Mouse (Mus musculus): ENCODE data around the gene Rere.

DNA sequence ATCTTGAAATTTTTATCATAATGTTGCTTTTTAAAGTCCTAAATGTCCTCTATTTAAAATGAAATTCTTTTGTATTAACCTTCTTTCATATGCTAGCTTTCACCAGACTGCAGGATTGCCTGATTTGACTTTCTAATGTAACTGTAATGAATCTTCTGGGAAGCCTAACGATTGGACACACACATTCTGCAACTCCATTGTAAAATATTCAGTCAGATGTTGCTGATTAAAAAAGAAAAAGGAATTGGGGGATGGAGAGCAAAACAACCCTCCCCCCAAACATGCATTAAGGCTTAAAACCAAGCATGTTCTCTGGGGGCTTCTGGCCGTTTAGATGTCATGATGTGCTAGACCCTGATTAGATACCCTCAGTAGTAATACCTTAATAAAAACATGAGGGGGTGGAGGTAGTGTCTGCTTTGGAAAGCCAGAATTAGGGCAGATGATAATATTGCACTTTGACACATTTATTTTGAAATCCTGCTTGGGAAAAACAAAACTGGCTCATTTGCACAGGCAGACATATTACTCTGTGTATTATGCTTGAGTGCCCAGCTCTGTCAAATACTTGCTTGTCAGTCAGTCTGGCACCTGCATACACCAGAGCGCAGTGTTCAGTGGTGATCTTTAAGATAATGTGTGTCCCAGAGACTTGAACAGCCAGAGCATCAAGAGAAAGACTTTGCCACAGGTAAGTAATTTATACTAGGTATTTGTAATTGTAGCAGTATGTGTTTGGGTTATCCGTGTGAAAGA lies 52.7 kb downstream of the Rere start:
- TF ChIP-seq HCFC1 (IDR thresholded peaks at IDR 0.05; ENCODE audit: borderline replicate concordance, insufficient read depth, low read length) (no peak), MAFK (IDR thresholded peaks at IDR 0.05; ENCODE audit: insufficient read depth, low read depth, low read length) (no peak), ZC3H11A (IDR thresholded peaks at IDR 0.05; ENCODE audit: borderline replicate concordance, low read depth, low read length) (no peak), CHD2 (IDR thresholded peaks at IDR 0.05; ENCODE audit: low read depth, low read length) (no peak), ZNF384 (IDR thresholded peaks at IDR 0.05; ENCODE audit: low read depth, low read length) (no peak)
